Mouse (Mus musculus) megakaryocyte, embryonic 14.5 days (primary cell): ENCODE measurements around the gene Sox5.

ENCODE experiments used
- FLI1 ChIP-seq: IDR thresholded peaks from 2 replicates; pipeline ENCODE4 v1.6.1; 2012; ENCODE audit warnings: low read length, inconsistent platforms, mixed read lengths
- GATA1 ChIP-seq: IDR thresholded peaks from 3 replicates; pipeline ENCODE4 v1.6.1; 2012; ENCODE audit warnings: mixed read lengths, low read length, inconsistent platforms, borderline replicate concordance

DNA sequence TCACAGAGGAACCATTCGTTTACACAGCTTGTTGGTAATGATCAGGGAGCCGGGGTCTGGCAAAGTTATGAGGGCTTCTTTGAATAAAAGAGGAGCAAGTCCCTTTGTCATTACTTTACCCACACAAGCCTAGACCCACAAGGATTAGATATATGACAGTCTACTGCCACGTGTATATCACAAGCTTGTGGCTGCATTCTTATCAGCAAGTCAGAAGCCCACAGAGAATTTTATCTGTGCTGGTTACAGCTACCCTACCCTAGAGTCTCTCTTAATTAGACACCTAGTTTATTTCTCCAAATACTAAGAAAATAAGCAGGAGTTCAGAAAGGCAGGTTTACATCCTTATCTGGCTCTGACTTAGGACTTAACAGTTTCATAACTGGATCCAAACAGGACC, 629.8 kb downstream of the Sox5 start:
- TF ChIP-seq FLI1 (no peak), GATA1 (no peak)
